Comparison of ENCODE assay signal across 8 mouse cellular contexts in the genomic region with DNA sequence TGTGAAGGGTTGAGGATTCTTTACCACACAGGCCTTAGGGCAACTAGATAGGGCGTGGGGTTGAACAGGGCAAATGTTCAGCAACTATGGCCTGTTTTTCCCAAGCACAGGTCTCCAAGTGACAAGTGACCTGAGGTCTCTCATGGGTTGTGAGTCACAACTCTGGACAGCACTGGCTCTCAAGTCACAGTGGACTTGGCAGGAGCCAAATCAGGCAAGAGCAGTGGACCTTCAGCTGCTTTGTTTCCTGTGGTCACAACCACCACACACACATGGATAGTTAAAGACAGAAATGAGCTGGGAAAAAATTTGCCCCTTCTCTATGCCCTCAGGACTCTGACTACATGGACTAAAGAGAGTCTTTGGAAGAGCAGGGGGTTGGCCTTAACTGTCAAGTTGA.
DNase-seq lines count a peak whose midpoint lies in the region; ATAC-seq and TF ChIP-seq lines count a peak whose summit lies in the region.

No protein-coding gene starts in this region.

- H3K9me3 ChIP-seq in hindbrain, postnatal 0 days (ENCODE audit: low read length) = no peaks in the 10 kb centered on the region
- H3K9me3 ChIP-seq in neural tube, embryonic 14.5 days (ENCODE audit: control insufficient read depth, low read length) = no peaks in the 10 kb centered on the region

- peaks cover 2% of the 10 kb centered on the region for H3K4me1 ChIP-seq in hindbrain, postnatal 0 days (ENCODE audit: insufficient read depth, low read length)
- H3K4me1 ChIP-seq in neural tube, embryonic 14.5 days (ENCODE audit: control insufficient read depth, insufficient read depth, low read length) = peaks cover 31% of the 10 kb centered on the region

- no peak for ATAC-seq in hindbrain, postnatal 0 days
- ATAC-seq in neural tube, embryonic 14.5 days (ENCODE audit: low read depth) = no peak

- no peaks in the 10 kb centered on the region; the same call in 1 of the 2 replicates for H3K36me3 ChIP-seq in hindbrain, postnatal 0 days (ENCODE audit: insufficient read depth, low read length)
- no peaks in the 10 kb centered on the region for H3K36me3 ChIP-seq in neural tube, embryonic 14.5 days (ENCODE audit: control insufficient read depth, insufficient read depth, low read length)

- H3K27me3 ChIP-seq in hindbrain, postnatal 0 days (ENCODE audit: insufficient read depth, low read length) = no peaks in the 10 kb centered on the region
- no peaks in the 10 kb centered on the region for H3K27me3 ChIP-seq in neural tube, embryonic 14.5 days (ENCODE audit: control insufficient read depth, insufficient read depth, low read length)

- WGBS in hindbrain, postnatal 0 days = 94% methylated on average over 1 of the region's 1 CpGs
- 86% methylated on average over 1 of the region's 1 CpGs for WGBS in neural tube, embryonic 14.5 days

- intact Hi-C loops in left cerebral cortex, postnatal 14 days (cut with DNase I) = no loop called here

- no peak for TF ChIP-seq CTCF in layer of hippocampus, adult 2 months (conservative IDR thresholded peaks at IDR 0.05)
- no peak for TF ChIP-seq CTCF in hindbrain, postnatal 0 days (IDR thresholded peaks at IDR 0.05; ENCODE audit: low read depth)

- H3K4me3 ChIP-seq in layer of hippocampus, adult 2 months = no peak overlapping the region
- H3K4me3 ChIP-seq in hindbrain, postnatal 0 days (ENCODE audit: low read length) = no peak overlapping the region
- H3K4me3 ChIP-seq in neural tube, embryonic 14.5 days (ENCODE audit: low read depth, low read length) = no peak overlapping the region

- no peak overlapping the region for H3K4me2 ChIP-seq in hindbrain, postnatal 0 days (ENCODE audit: low read depth, low read length)
- H3K4me2 ChIP-seq in neural tube, embryonic 14.5 days (ENCODE audit: low read depth, low read length) = no peak overlapping the region

- no peak overlapping the region for H3K9ac ChIP-seq in hindbrain, postnatal 0 days (replicated peaks; ENCODE audit: low read length)
- H3K9ac ChIP-seq in neural tube, embryonic 14.5 days (replicated peaks; ENCODE audit: low read depth, low read length) = no peak overlapping the region

- peak overlapping the region; percentile 84 for H3K27ac ChIP-seq in layer of hippocampus, adult 2 months
- H3K27ac ChIP-seq in hindbrain, postnatal 0 days = peak overlapping the region; percentile 68; the same call in 1 of the 2 replicates
- peak overlapping the region; percentile 89 for H3K27ac ChIP-seq in neural tube, embryonic 14.5 days (ENCODE audit: low read depth, low read length)

- DNase-seq in adrenal gland, adult (ENCODE audit: inconsistent age in 2 of 2, low spot score in 1 of 2) = peak; percentile 48 to 74
- no peak for DNase-seq in adrenal gland, adult 18-20 months (ENCODE audit: low spot score in 2 of 2)
- DNase-seq in layer of hippocampus, adult 2 months (ENCODE audit: low spot score in 2 of 2) = no peak
- no peak for DNase-seq in layer of hippocampus, adult 11-12 months (ENCODE audit: low spot score)
- no peak for DNase-seq in hindbrain, postnatal 0 days (ENCODE audit: low spot score)
- DNase-seq in left cerebral cortex, postnatal 14 days (ENCODE audit: low spot score in 2 of 2) = no peak
- no peak for DNase-seq in spleen, postnatal 14 days (ENCODE audit: low spot score in 2 of 2)

Comparison
In these comparisons a context has a peak if more than half of its experiments do, and no peak if none do; other contexts are left out.
1. DNase-seq: peak in adrenal gland, adult (2 of 2); none in adrenal gland, adult 18-20 months (0 of 2), layer of hippocampus, adult 2 months (0 of 2), layer of hippocampus, adult 11-12 months (single experiment), hindbrain, postnatal 0 days (single experiment), left cerebral cortex, postnatal 14 days (0 of 2) and spleen, postnatal 14 days (0 of 2).
2. Peak in every context shown above with its lines, with median percentiles within 50 percentile points of each other: H3K27ac ChIP-seq.